Mouse (Mus musculus) effector memory CD4-positive, alpha-beta T cell, adult 7 months (primary cell): ENCODE data around the gene Pigr. TPM values are rescaled to one million over a fixed set of nuclear protein-coding genes. Genes with fewer than 3 reads are reported as not detected.

Source experiments
- polyA plus RNA-seq: library from polyadenylated mRNA; unstranded; fragments of 100-300 nt; shearing (Covaris generic); gene quantifications from one replicate; pipeline ENCODE4 v1.2.1, GENCODE M21; 2017

Pigr gene
- 0.51 TPM for polyA plus RNA-seq

DNA sequence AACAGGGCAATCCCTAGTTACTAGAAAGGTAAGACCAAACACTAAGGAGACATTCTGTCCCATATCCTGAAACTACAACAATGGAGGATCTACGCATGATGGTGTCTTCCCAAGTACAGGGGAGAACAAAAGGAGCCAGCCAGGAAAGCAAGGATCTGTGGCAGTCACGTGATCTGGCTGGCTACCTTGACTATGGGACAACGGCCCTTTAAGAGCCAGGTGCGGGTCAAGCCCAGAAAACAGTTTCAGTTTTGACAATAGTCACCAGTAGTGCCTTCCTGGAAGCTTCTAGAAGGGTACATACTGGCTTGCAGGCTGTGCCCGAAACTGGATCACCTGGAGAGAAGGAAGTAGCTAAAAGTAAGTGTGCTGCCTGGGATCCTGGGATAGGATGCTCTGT is at the start of gene Pigr:
Gene Pigr, plus strand, starts transcription at position 237 of the 400 bp plus-strand sequence.

GRCm38 (mm10) chr1:130800602-130801001 is 25.9 kb upstream of the Pigr start, which contains the start of gene Fcamr:
Gene Fcamr (plus strand): TSS chr1:130800902.

GRCm38 (mm10) chr1:130865541-130866221 is 39.2 kb downstream of the Pigr start, which contains the start of gene Fcmr:
Gene Fcmr (plus strand): TSS chr1:130865669.

DNA sequence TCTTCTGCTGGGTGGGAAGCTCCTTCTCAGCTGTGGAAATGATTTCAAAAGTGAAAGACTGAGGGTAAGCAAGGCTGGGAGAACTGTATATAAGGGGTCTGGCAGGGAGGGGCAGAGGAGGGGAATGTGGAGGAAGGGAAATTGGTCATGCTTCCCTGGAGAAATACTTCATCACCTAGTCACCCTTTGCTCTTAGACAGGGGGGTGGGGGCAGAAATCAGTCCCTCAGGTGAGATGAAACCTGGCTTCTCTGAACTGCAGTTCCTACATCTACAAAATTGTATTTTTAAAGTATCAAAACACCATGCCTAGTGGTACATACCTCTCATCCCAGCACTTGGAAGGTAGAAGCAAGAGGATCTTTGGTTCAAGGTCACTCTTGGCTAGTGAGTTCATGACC is 60.9 kb downstream of the Pigr start, which contains the start of gene Il24:
Gene Il24, minus strand, starts transcription at position 101 of the 400 bp plus-strand sequence.

Other genes starting within 250 kb of the Pigr start
- not detected for gene Zp3r, start 197.1 kb upstream of the Pigr start, polyA plus RNA-seq
- not detected for gene C4bp, start 165.1 kb upstream of the Pigr start, polyA plus RNA-seq
- gene Gm29427, start 110.9 kb upstream of the Pigr start, polyA plus RNA-seq: not detected
- 3.6 TPM for gene Yod1, start 109.4 kb upstream of the Pigr start, polyA plus RNA-seq
- gene Pfkfb2, start 97.4 kb upstream of the Pigr start, polyA plus RNA-seq: 5.5 TPM
- gene AA986860, start 94.7 kb upstream of the Pigr start, polyA plus RNA-seq: not detected
- not detected for gene Fcamr, start 25.8 kb upstream of the Pigr start, polyA plus RNA-seq
- not detected for gene Fcmr, start 39.0 kb downstream of the Pigr start, polyA plus RNA-seq
- gene Il24, start 60.8 kb downstream of the Pigr start, polyA plus RNA-seq: not detected
- gene Il20, start 84.8 kb downstream of the Pigr start, polyA plus RNA-seq: not detected
- not detected for gene Il19, start 113.4 kb downstream of the Pigr start, polyA plus RNA-seq
- gene Il10, start 193.2 kb downstream of the Pigr start, polyA plus RNA-seq: 0.88 TPM